7 mouse cellular contexts compared by ENCODE assay signal in the genomic region with DNA sequence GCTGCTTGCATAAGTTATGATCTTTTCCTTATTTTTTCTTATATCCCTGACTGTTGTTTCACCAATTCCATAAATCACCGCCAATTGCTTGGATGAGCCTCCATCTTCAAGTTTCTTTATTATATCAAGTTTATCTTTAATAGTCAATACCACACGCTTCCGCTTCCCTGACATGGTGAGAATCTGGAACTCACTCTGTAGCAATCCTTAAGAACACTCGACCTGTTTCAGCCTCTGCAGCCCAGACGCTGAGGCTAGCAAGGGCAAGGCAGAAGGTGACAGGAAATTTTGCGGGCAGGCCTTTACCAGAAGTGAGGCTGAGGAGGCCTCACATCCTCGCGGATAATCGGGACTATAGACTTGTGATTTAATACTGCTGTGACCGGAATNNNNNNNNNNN. TPM values are rescaled to one million over a fixed set of nuclear protein-coding genes. Genes with fewer than 3 reads are reported as not detected.
A peak's percentile ranks its signal among the peaks of the same experiment; 100 is the strongest.
DNase-seq lines count a peak whose midpoint lies in the region; ATAC-seq and TF ChIP-seq lines count a peak whose summit lies in the region.

A gene (minus strand): TSS at position 349 of the 400 bp plus-strand sequence.

- no peak for TF ChIP-seq CTCF in intestine, postnatal 0 days (IDR thresholded peaks at IDR 0.05; ENCODE audit: low read depth)

- peak within 1 kb of the TSS; percentile 66 for H3K4me3 ChIP-seq in intestine, postnatal 0 days (ENCODE audit: low read depth, low read length)
- peak within 1 kb of the TSS; percentile 42 for H3K4me3 ChIP-seq in limb, embryonic 11.5 days (ENCODE audit: low read depth, low read length)
- H3K4me3 ChIP-seq in midbrain, embryonic 11.5 days (ENCODE audit: low read depth, low read length): peak within 1 kb of the TSS; percentile 52

- peaks cover 4% of the 10 kb centered on the region; the same call in 1 of the 2 replicates for H3K4me1 ChIP-seq in intestine, postnatal 0 days (replicated peaks; ENCODE audit: control insufficient read depth, insufficient read depth, low read length)
- 0 out of 2 replicates have a peak, but pooled peaks cover 3% of the 10 kb centered on the region for H3K4me1 ChIP-seq in limb, embryonic 11.5 days (ENCODE audit: control insufficient read depth, insufficient read depth, low read length)
- peaks cover 15% of the 10 kb centered on the region for H3K4me1 ChIP-seq in midbrain, embryonic 11.5 days (ENCODE audit: control insufficient read depth, insufficient read depth, low read length)

- H3K4me2 ChIP-seq in intestine, postnatal 0 days (replicated peaks; ENCODE audit: low read depth): peak within 1 kb of the TSS; percentile 63
- peak within 1 kb of the TSS; percentile 42 for H3K4me2 ChIP-seq in limb, embryonic 11.5 days (ENCODE audit: low read depth, severe bottlenecking)
- H3K4me2 ChIP-seq in midbrain, embryonic 11.5 days: peak within 1 kb of the TSS; percentile 62

- peak within 1 kb of the TSS; percentile 57 for H3K9ac ChIP-seq in intestine, postnatal 0 days (ENCODE audit: low read depth, low read length)
- peak within 1 kb of the TSS; percentile 41; the same call in 1 of the 2 replicates for H3K9ac ChIP-seq in limb, embryonic 11.5 days (ENCODE audit: low read length)
- peak within 1 kb of the TSS; percentile 68 for H3K9ac ChIP-seq in midbrain, embryonic 11.5 days (ENCODE audit: low read length)

- ATAC-seq in common myeloid progenitor, adult 5-6 weeks (replicated peaks; ENCODE audit: low read depth, poor library complexity, severe bottlenecking): peak; percentile 66
- peak; percentile 66 for ATAC-seq in granulocyte monocyte progenitor cell, adult 5-6 weeks (replicated peaks; ENCODE audit: poor library complexity, severe bottlenecking)
- no peak for ATAC-seq in intestine, postnatal 0 days
- ATAC-seq in limb, embryonic 11.5 days (ENCODE audit: insufficient number of reproducible peaks, low FRiP score, low TSS enrichment, low read depth): no peak
- no peak for ATAC-seq in midbrain, embryonic 11.5 days (ENCODE audit: low FRiP score)

- no peaks in the 10 kb centered on the region for H3K36me3 ChIP-seq in intestine, postnatal 0 days (ENCODE audit: control insufficient read depth, insufficient read depth)
- no peaks in the 10 kb centered on the region for H3K36me3 ChIP-seq in limb, embryonic 11.5 days (ENCODE audit: control insufficient read depth, insufficient read depth, low read length)
- no peaks in the 10 kb centered on the region for H3K36me3 ChIP-seq in midbrain, embryonic 11.5 days (ENCODE audit: control insufficient read depth, insufficient read depth, low read length)

- H3K27me3 ChIP-seq in intestine, postnatal 0 days (replicated peaks; ENCODE audit: control insufficient read depth, insufficient read depth, low read length): no peaks in the 10 kb centered on the region
- H3K27me3 ChIP-seq in limb, embryonic 11.5 days (ENCODE audit: control insufficient read depth, insufficient read depth, low read length): no peaks in the 10 kb centered on the region
- H3K27me3 ChIP-seq in midbrain, embryonic 11.5 days (ENCODE audit: control insufficient read depth, insufficient read depth, low read length): no peaks in the 10 kb centered on the region

- no peaks in the 10 kb centered on the region for H3K9me3 ChIP-seq in intestine, postnatal 0 days (ENCODE audit: control insufficient read depth)
- H3K9me3 ChIP-seq in limb, embryonic 11.5 days (ENCODE audit: control insufficient read depth, low read length): no peaks in the 10 kb centered on the region
- no peaks in the 10 kb centered on the region for H3K9me3 ChIP-seq in midbrain, embryonic 11.5 days (ENCODE audit: control insufficient read depth, low read length)

- WGBS in intestine, postnatal 0 days: 6% methylated on average over 10 of the region's 10 CpGs
- WGBS in limb, embryonic 11.5 days: 7% methylated on average over 10 of the region's 10 CpGs
- 9% methylated on average over 10 of the region's 10 CpGs for WGBS in midbrain, embryonic 11.5 days

- peak within 1 kb of the TSS; percentile 80 for H3K27ac ChIP-seq in intestine, postnatal 0 days (ENCODE audit: low read depth, low read length)
- H3K27ac ChIP-seq in limb, embryonic 11.5 days (replicated peaks; ENCODE audit: low read depth, low read length): no peak within 1 kb of the TSS
- H3K27ac ChIP-seq in midbrain, embryonic 11.5 days (ENCODE audit: low read depth, low read length): no peak within 1 kb of the TSS

- DNase-seq in adipocyte (ENCODE audit: low spot score): peak; percentile 55
- DNase-seq in limb, embryonic 11.5 days (ENCODE audit: low spot score): peak; percentile 51
- peak; percentile 92 for DNase-seq in midbrain, embryonic 11.5 days (ENCODE audit: low spot score, missing footprints)
- DNase-seq in skeletal muscle tissue, adult 2 months (ENCODE audit: low read depth, low spot score): peak; percentile 23

RNA-seq across cellular contexts. Expression of the gene that starts here (rescaled TPM):
- 13.2 and 14.7 TPM in 2 replicates for total RNA-seq in common myeloid progenitor, adult 5-6 weeks (2017)
- total RNA-seq in granulocyte monocyte progenitor cell, adult 5-6 weeks (2014; fragmentation: Nextera tagmentation): 6.0 and 7.1 TPM in 2 replicates
- total RNA-seq in granulocyte monocyte progenitor cell, adult 5-6 weeks (2017): 5.3 and 10.3 TPM in 2 replicates
- 6.9 and 7.0 TPM in 2 replicates for polyA plus RNA-seq in intestine, postnatal 0 days (2015; fragmentation: Nextera tagmentation; extraction: Ambion mirVana)
- polyA plus RNA-seq in limb, embryonic 11.5 days (2014; fragmentation: Nextera tagmentation; extraction: Ambion mirVana): 6.7 and 7.6 TPM in 2 replicates
- 9.5 and 9.7 TPM in 2 replicates for polyA plus RNA-seq in midbrain, embryonic 11.5 days (2014; fragmentation: Nextera tagmentation; extraction: Ambion mirVana)

Comparison
In these comparisons a context has a peak if more than half of its experiments do, and no peak if none do; other contexts are left out.
1. DNase-seq: peak in every context shown above with its lines; median percentile 92 in midbrain, embryonic 11.5 days; 55 in adipocyte; 51 in limb, embryonic 11.5 days; 23 in skeletal muscle tissue, adult 2 months.
2. ATAC-seq: peak in common myeloid progenitor, adult 5-6 weeks (single experiment) and granulocyte monocyte progenitor cell, adult 5-6 weeks (single experiment); none in intestine, postnatal 0 days (single experiment), limb, embryonic 11.5 days (single experiment) and midbrain, embryonic 11.5 days (single experiment).
3. Peak in every context shown above with its lines, with median percentiles within 50 percentile points of each other: H3K4me2 ChIP-seq, H3K4me3 ChIP-seq and H3K9ac ChIP-seq.